Mouse (Mus musculus) neural tube, embryonic 15.5 days (tissue): ENCODE results near the gene Slc25a11. TPM values are rescaled to one million over a fixed set of nuclear protein-coding genes. Genes with fewer than 3 reads are reported as not detected.

ENCODE experiments used
- ATAC-seq: fragments of 200-750 bp; cut with Nextera tagmentation; 2 replicates; pipeline ENCODE4 v1.8.0; 2017; ENCODE audit warnings: mild to moderate bottlenecking, moderate TSS enrichment, moderate library complexity; ENCODE audit not compliant: low FRiP score
- H3K27ac ChIP-seq: fragments of 300-500 bp; sonication (generic); replicated peaks from 2 replicates; pipeline ENCODE4 v1.5.1; 2015; ENCODE audit warnings: mild to moderate bottlenecking, inconsistent platforms
- H3K27me3 ChIP-seq: fragments of 300-500 bp; sonication (generic); replicated peaks from 2 replicates; pipeline ENCODE4 v1.6.1; 2015; ENCODE audit warnings: inconsistent platforms
- H3K36me3 ChIP-seq: fragments of 300-500 bp; sonication (generic); 2 replicates; pipeline ENCODE4 v1.6.1; 2015; ENCODE audit warnings: inconsistent platforms
- H3K4me1 ChIP-seq: fragments of 300-500 bp; sonication (generic); 2 replicates; pipeline ENCODE4 v1.6.1; 2015; ENCODE audit warnings: inconsistent platforms
- H3K4me2 ChIP-seq: fragments of 300-500 bp; sonication (generic); 2 replicates; pipeline ENCODE4 v1.6.1; 2015; ENCODE audit warnings: inconsistent platforms, mild to moderate bottlenecking, moderate library complexity
- H3K4me3 ChIP-seq: fragments of 300-500 bp; sonication (generic); replicated peaks from 2 replicates; pipeline ENCODE4 v1.5.1; 2015; ENCODE audit warnings: mild to moderate bottlenecking, inconsistent platforms
- H3K9ac ChIP-seq: fragments of 300-500 bp; sonication (generic); replicated peaks from 2 replicates; pipeline ENCODE4 v1.6.1; 2015; ENCODE audit warnings: mild to moderate bottlenecking, inconsistent platforms
- H3K9me3 ChIP-seq: fragments of 300-500 bp; sonication (generic); replicated peaks from 2 replicates; pipeline ENCODE4 v1.6.1; 2016; ENCODE audit warnings: inconsistent platforms
- WGBS: fragments of 180-500 bp; shearing (Covaris S2); methylation state at CpG from one replicate; pipeline ENCODE4 v1.1.7; 2015; ENCODE audit warnings: mixed read lengths; 5-methylcytosine and 5-hydroxymethylcytosine counted together
- polyA plus RNA-seq: library from polyadenylated mRNA; unstranded; fragments of >200 nt; fragmentation: Nextera tagmentation; extraction: Ambion mirVana; gene quantifications from 2 replicates; pipeline ENCODE4 v1.2.1, GENCODE M21; 2015

Gene Slc25a11
- polyA plus RNA-seq, 1 experiment from 2014 or later = 169 TPM

- no peak overlapping the region for H3K4me3 ChIP-seq
- H3K9ac ChIP-seq = no peak overlapping the region
- ATAC-seq = no peak
- H3K4me2 ChIP-seq = no peak overlapping the region
- peaks cover 9% of the 10 kb centered on the region for H3K4me1 ChIP-seq
- WGBS = 91% methylated on average over 4 of the region's 4 CpGs
- H3K9me3 ChIP-seq = no peaks in the 10 kb centered on the region
- no peaks in the 10 kb centered on the region for H3K27me3 ChIP-seq
- no peak overlapping the region for H3K27ac ChIP-seq
- peaks cover 69% of the 10 kb centered on the region for H3K36me3 ChIP-seq
These were observed 36.5 kb downstream of the Slc25a11 start for GRCm38 (mm10) chr11:70610752-70611151.

- ATAC-seq = no peak
- no peaks in the 10 kb centered on the region for H3K27me3 ChIP-seq
- H3K4me3 ChIP-seq = no peak overlapping the region
- 93% methylated on average over 25 of the region's 26 CpGs for WGBS
- no peak overlapping the region for H3K9ac ChIP-seq
- H3K9me3 ChIP-seq = no peaks in the 10 kb centered on the region
- H3K4me1 ChIP-seq = no peaks in the 10 kb centered on the region
- H3K4me2 ChIP-seq = no peak overlapping the region
- peaks cover 91% of the 10 kb centered on the region for H3K36me3 ChIP-seq
- H3K27ac ChIP-seq = no peak overlapping the region
These were observed 38.8 kb downstream of the Slc25a11 start for GRCm38 (mm10) chr11:70608381-70609066.

DNA sequence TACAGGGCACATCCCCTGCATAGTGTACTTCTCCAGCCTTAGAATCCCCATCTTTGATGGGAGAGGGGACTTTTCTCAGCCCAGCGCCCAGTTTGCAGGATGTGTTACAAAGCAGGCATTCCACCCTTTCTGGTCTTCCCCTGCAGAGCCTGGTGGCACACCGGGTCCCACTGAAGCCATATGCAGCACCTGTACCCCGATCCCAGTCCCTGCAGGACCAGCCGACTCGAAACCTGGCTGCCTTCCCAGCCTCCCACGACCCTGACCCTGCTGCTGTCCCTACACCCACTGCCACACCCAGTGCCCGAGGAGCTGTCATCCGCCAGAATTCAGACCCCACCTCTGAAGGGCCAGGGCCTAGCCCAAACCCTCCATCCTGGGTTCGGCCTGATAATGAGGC, 39.7 kb downstream of the Slc25a11 start:
- Histone ChIP-seq H3K9me3 (no peaks in the 10 kb centered on the region), H3K9ac (no peak overlapping the region), H3K36me3 (peaks cover 90% of the 10 kb centered on the region), H3K4me2 (no peak overlapping the region), H3K4me3 (no peak overlapping the region), H3K27ac (no peak overlapping the region), H3K4me1 (no peaks in the 10 kb centered on the region), H3K27me3 (no peaks in the 10 kb centered on the region)
- ATAC-seq = no peak
- WGBS = 92% methylated on average over 9 of the region's 9 CpGs

DNA sequence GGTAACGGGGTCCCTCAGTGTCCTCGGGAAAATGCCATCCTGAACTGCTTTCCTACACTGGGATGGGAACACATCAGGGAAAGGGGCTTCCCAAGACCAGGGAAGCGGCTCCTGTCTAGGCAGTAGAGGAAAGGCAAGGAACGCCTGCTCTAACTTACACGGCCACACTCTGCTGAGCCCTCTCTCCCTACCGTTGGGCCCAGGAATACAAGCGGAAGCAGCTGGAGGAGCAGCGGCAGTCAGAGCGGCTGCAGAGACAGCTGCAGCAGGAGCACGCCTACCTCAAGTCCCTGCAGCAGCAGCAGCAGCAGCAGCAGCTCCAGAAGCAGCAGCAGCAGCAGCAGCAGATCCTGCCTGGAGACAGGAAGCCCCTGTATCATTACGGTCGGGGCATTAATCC, 40.6 kb downstream of the Slc25a11 start:
- Histone ChIP-seq H3K4me1 (no peaks in the 10 kb centered on the region), H3K4me2 (no peak overlapping the region), H3K4me3 (no peak overlapping the region), H3K27me3 (no peaks in the 10 kb centered on the region), H3K27ac (no peak overlapping the region), H3K9me3 (no peaks in the 10 kb centered on the region), H3K36me3 (peaks cover 91% of the 10 kb centered on the region), H3K9ac (no peak overlapping the region)
- no peak for ATAC-seq
- 80% methylated on average over 12 of the region's 12 CpGs for WGBS

DNA sequence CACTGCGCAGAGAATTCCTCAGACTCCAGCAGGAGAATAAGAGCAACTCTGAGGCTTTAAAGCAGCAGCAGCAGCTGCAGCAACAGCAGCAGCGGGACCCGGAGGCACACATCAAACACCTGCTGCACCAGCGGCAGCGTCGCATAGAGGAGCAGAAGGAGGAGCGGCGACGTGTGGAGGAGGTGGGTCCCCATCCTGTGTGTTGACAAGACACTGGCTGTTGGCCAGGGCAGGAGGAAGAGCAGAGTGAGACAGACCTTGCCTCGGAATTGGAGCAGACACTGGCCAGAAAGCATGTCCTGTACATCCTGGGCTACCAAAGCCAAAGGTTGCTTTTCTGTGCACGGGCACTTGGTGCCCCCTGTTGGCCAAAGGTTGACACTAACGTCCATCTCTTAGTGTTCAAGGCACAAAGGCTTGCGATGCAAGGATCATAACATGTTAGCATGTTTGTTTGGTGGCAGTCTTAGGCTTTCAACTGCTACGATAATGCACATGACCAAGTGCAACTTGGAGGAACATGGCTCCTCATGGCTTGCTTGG, 42.2 kb downstream of the Slc25a11 start:
- no peak overlapping the region for H3K4me3 ChIP-seq
- H3K36me3 ChIP-seq = peaks cover 84% of the 10 kb centered on the region
- no peak overlapping the region for H3K4me2 ChIP-seq
- no peaks in the 10 kb centered on the region for H3K27me3 ChIP-seq
- no peak overlapping the region for H3K9ac ChIP-seq
- H3K9me3 ChIP-seq = no peaks in the 10 kb centered on the region
- peak; percentile 61; the same call in 1 of the 2 replicates for ATAC-seq
- no peaks in the 10 kb centered on the region for H3K4me1 ChIP-seq
- no peak overlapping the region for H3K27ac ChIP-seq
- WGBS = 55% methylated on average over 14 of the region's 14 CpGs

- no peak overlapping the region for H3K9ac ChIP-seq
- H3K9me3 ChIP-seq = no peaks in the 10 kb centered on the region
- peaks cover 11% of the 10 kb centered on the region; the same call in 1 of the 2 replicates for H3K4me1 ChIP-seq
- peaks cover 49% of the 10 kb centered on the region for H3K36me3 ChIP-seq
- 91% methylated on average over 9 of the region's 9 CpGs for WGBS
- no peak overlapping the region for H3K4me3 ChIP-seq
- H3K27me3 ChIP-seq = no peaks in the 10 kb centered on the region
- no peak for ATAC-seq
- no peak overlapping the region for H3K27ac ChIP-seq
- H3K4me2 ChIP-seq = no peak overlapping the region
These were observed 48.8 kb downstream of the Slc25a11 start for GRCm38 (mm10) chr11:70598451-70598953.

DNA sequence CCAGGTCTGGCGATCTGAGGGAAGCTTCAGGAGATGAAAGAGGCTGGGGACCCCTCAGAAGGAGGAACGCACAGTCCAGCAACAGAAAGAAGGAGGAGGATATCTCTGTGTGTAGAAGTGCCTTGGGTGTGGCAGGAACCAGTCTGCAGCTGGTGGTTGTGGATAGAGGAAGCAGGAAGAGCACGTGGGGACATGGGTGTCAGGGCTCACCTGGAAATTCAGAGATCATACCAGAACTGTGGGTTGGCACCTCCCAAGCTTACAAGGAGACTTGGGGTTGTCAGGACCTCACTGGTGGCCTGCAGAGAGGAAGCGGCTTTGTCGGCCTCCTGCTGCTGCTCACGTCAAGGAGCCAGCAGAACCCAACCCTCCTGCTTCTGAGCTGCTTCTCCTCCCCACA, 50.0 kb downstream of the Slc25a11 start:
- Histone ChIP-seq H3K9me3 (no peaks in the 10 kb centered on the region), H3K36me3 (peaks cover 41% of the 10 kb centered on the region), H3K4me1 (peaks cover 11% of the 10 kb centered on the region; the same call in 1 of the 2 replicates), H3K9ac (no peak overlapping the region), H3K27ac (no peak overlapping the region), H3K27me3 (no peaks in the 10 kb centered on the region), H3K4me3 (no peak overlapping the region), H3K4me2 (no peak overlapping the region)
- no peak for ATAC-seq
- 83% methylated on average over 6 of the region's 6 CpGs for WGBS

DNA sequence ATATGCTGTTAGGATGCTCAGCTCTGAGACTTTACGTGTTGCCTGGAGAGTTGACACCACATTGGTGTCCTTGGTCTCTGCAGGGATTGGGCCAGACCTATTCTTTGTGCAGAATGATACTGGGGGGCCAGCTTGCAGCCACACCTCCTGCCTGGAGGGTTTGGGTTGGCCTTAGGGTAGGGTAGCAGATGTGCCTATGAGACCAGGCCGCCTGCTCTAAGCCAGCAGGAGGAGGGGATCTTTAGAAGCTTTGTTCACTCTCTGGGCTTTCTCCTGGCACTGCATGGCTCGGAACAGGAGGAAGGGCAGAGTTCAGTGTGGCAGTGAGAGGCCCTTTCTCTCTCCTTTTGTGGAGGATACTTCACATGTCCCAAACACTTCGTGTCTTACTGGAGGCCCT, 51.2 kb downstream of the Slc25a11 start:
- no peak for ATAC-seq
- peak overlapping the region; percentile 38; the same call in 1 of the 2 replicates for H3K27ac ChIP-seq
- WGBS = 52% methylated on average over 4 of the region's 4 CpGs
- H3K36me3 ChIP-seq = peaks cover 32% of the 10 kb centered on the region
- no peaks in the 10 kb centered on the region for H3K9me3 ChIP-seq
- H3K9ac ChIP-seq = no peak overlapping the region
- no peak overlapping the region for H3K4me2 ChIP-seq
- peaks cover 11% of the 10 kb centered on the region; the same call in 1 of the 2 replicates for H3K4me1 ChIP-seq
- no peaks in the 10 kb centered on the region for H3K27me3 ChIP-seq
- no peak overlapping the region for H3K4me3 ChIP-seq

DNA sequence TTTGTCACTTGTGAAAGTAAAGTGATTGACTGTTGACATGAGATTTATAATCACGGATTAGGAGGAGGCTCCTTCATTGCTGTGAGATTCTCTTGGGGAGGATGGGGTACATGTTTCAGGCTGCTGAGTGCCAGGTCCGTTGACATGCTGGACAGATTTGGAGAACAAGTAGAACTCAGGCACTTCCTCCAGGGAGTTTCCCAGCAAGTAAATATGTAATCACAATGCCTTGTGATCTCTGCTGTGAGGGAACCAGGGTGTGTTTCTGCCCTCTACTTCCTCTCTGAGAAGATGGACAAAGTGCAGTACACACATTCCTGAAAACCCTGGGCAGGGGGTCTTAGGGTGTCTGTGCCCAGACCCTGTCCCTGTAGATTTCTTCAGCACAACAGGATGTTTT, 51.6 kb downstream of the Slc25a11 start:
- WGBS = 83% methylated on average over 2 of the region's 2 CpGs
- no peak overlapping the region for H3K4me2 ChIP-seq
- H3K27me3 ChIP-seq = no peaks in the 10 kb centered on the region
- peak overlapping the region; percentile 38; the same call in 1 of the 2 replicates for H3K27ac ChIP-seq
- no peak overlapping the region for H3K4me3 ChIP-seq
- ATAC-seq = no peak
- peaks cover 11% of the 10 kb centered on the region; the same call in 1 of the 2 replicates for H3K4me1 ChIP-seq
- no peaks in the 10 kb centered on the region for H3K9me3 ChIP-seq
- H3K9ac ChIP-seq = no peak overlapping the region
- H3K36me3 ChIP-seq = peaks cover 32% of the 10 kb centered on the region

- no peak overlapping the region for H3K4me2 ChIP-seq
- H3K4me3 ChIP-seq = no peak overlapping the region
- H3K9me3 ChIP-seq = no peaks in the 10 kb centered on the region
- no peak for ATAC-seq
- H3K27ac ChIP-seq = no peak overlapping the region
- no peaks in the 10 kb centered on the region for H3K27me3 ChIP-seq
- no peak overlapping the region for H3K9ac ChIP-seq
- peaks cover 11% of the 10 kb centered on the region; the same call in 1 of the 2 replicates for H3K4me1 ChIP-seq
- WGBS = 86% methylated on average over 15 of the region's 15 CpGs
- H3K36me3 ChIP-seq = peaks cover 24% of the 10 kb centered on the region
These were observed 52.9 kb downstream of the Slc25a11 start for GRCm38 (mm10) chr11:70594253-70594989.
